Mouse (Mus musculus) small intestine, adult 2 months (tissue): Measurements from ENCODE around the gene Myl12a. TPM values are rescaled to one million over a fixed set of nuclear protein-coding genes. Genes with fewer than 3 reads are reported as not detected.
A peak's percentile ranks its signal among the peaks of the same experiment; 100 is the strongest.

Experiments used
- H3K27ac ChIP-seq: fragments of 200-500 bp; 2 replicates; pipeline ENCODE4 v1.5.1; 2012; ENCODE audit warnings: low read depth, low read length, control low read depth, inconsistent platforms; ENCODE audit not compliant: insufficient read depth
- H3K27me3 ChIP-seq: fragments of 200-500 bp; 2 replicates; pipeline ENCODE4 v1.6.1; 2012; ENCODE audit warnings: mild to moderate bottlenecking, moderate library complexity, low read length, inconsistent platforms; ENCODE audit not compliant: control insufficient read depth, insufficient read depth
- H3K36me3 ChIP-seq: fragments of 200-500 bp; 2 replicates; pipeline ENCODE4 v1.6.1; 2012; ENCODE audit warnings: mild to moderate bottlenecking, low read length, control low read depth, inconsistent platforms; ENCODE audit not compliant: control insufficient read depth, insufficient read depth
- H3K4me1 ChIP-seq: fragments of 200-500 bp; 2 replicates; pipeline ENCODE4 v1.6.1; 2012; ENCODE audit warnings: low read length, inconsistent platforms, mixed read lengths; ENCODE audit not compliant: control insufficient read depth, insufficient read depth, insufficient read length
- H3K4me3 ChIP-seq: fragments of 200-500 bp; 2 replicates; pipeline ENCODE4 v1.5.1; 2012; ENCODE audit warnings: low read depth, mild to moderate bottlenecking, control low read depth, inconsistent platforms, low read length, moderate library complexity
- CTCF ChIP-seq: fragments of 200-500 bp; IDR thresholded peaks from 2 replicates; pipeline ENCODE4 v1.5.1; 2012; ENCODE audit warnings: low read depth, mild to moderate bottlenecking, control low read depth, inconsistent platforms, low read length, moderate library complexity, mixed read lengths; ENCODE audit not compliant: insufficient replicate concordance, insufficient read length; ENCODE audit errors: extremely low read depth
- POLR2A ChIP-seq: fragments of 200-500 bp; IDR thresholded peaks from 2 replicates; pipeline ENCODE4 v1.6.1; 2012; ENCODE audit warnings: low read depth, mild to moderate bottlenecking, control low read depth, inconsistent platforms, low read length, moderate library complexity
- WGBS: fragments of 180-500 bp; shearing (Covaris S2); methylation state at CpG from one replicate; pipeline ENCODE4 v1.1.7; 2018; 5-methylcytosine and 5-hydroxymethylcytosine counted together
- polyA plus RNA-seq: library from polyadenylated mRNA; depleted of rRNA; stranded (reverse); fragments of >200 nt; gene quantifications from 2 replicates; pipeline ENCODE4 v1.2.3, GENCODE M21; 2012

Myl12a gene
- polyA plus RNA-seq, 1 experiment: 52.7 TPM

DNA sequence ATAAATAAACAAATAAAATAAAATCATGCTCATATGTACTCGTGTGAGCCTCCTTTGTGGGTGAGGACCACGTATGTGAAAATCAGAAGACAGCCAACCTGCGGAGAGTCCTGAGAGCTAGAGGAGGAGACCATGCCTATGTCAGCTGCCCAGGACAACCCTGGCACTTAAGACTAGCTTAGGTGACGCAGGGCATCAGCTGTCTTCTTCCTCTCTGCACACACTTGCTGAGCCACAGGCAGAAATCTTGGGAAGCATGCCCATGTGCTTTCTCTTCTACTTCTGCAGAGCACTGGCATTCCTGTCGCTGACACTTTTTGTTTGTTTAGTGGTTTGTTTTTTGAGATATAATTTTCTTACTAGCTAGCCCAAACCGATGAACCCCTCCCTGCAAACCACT, 7.1 kb downstream of the Myl12a start:
- Histone ChIP-seq H3K27me3 (no peaks in the 10 kb centered on the region), H3K36me3 (peaks cover 33% of the 10 kb centered on the region), H3K27ac (no peak overlapping the region), H3K4me1 (peaks cover 2% of the 10 kb centered on the region; the same call in 1 of the 2 replicates), H3K4me3 (no peak overlapping the region)
- WGBS: 83% methylated on average over 6 of the region's 6 CpGs
- TF ChIP-seq POLR2A (no peak), CTCF (no peak)

DNA sequence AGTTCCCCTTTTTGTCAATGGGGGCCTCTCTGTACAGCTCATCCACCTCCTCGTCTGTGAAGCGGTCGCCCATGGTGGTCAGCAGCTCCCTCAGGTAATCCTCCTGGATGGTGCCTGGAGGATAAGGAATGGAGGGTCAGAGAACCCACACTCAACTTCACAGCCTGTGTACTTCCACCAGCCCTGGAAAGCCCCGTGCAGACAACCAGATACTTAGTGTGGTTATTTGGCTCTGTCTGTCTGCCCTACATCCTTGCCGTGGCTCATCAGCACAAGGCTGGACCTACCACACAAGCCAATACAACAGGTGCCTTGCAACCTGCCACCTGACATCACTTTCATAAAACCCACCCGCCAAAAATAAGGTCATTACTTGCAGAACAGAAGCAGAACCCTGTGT, 8.0 kb downstream of the Myl12a start:
- Histone ChIP-seq H3K36me3 (peaks cover 32% of the 10 kb centered on the region), H3K4me1 (peaks cover 2% of the 10 kb centered on the region; the same call in 1 of the 2 replicates), H3K27ac (no peak overlapping the region), H3K4me3 (no peak overlapping the region), H3K27me3 (no peaks in the 10 kb centered on the region)
- no peak for TF ChIP-seq POLR2A
- no peak for TF ChIP-seq CTCF
- 77% methylated on average over 6 of the region's 6 CpGs for WGBS

DNA sequence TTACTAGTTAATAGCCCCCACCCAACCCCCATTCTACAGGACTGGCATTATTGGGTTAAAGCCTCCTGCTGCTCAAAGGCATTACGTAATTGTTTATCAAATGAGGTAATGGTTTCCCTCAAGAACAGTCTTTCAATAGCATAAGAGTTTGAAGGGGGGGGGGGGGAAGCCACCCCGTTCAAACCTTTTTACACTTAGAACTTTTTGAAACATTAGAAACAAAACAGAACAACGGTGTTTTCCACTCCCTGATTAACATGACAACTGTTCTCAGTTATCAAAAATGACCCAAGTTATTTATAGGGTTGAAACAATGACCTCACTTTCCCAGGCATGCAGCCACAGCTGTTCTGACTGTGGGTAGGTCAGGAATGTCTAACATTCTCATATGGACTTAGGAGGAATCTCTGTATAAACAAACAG, 9.3 kb downstream of the Myl12a start:
- WGBS: 41% methylated on average over 3 of the region's 3 CpGs
- no peak overlapping the region for H3K27ac ChIP-seq
- peaks cover 31% of the 10 kb centered on the region for H3K36me3 ChIP-seq
- peaks cover 9% of the 10 kb centered on the region; the same call in 1 of the 2 replicates for H3K4me1 ChIP-seq
- no peak for TF ChIP-seq CTCF
- TF ChIP-seq POLR2A: no peak
- no peak overlapping the region for H3K4me3 ChIP-seq
- H3K27me3 ChIP-seq: no peaks in the 10 kb centered on the region

DNA sequence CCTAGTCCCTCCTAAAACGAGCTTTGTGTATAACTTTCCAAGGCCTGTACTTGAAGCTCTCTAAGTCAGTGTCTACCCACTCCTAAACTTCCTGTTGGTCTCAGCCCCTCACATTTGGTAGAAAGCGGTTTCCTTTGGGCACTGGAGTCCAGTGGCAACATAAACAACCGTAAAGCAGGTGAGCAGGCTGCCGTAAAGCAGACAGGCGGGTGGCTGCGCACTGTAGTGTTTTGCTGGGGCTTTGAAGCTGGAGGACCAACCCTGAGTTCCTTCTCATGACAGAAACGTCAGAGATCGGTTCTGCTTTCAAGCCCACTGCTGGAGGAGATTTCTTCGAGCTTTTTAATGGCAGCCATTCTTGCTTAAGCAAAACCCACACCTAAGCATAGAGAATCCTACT, 10.0 kb downstream of the Myl12a start:
- TF ChIP-seq CTCF (no peak), POLR2A (no peak)
- Histone ChIP-seq H3K4me3 (no peak overlapping the region), H3K4me1 (peaks cover 9% of the 10 kb centered on the region; the same call in 1 of the 2 replicates), H3K27me3 (no peaks in the 10 kb centered on the region), H3K27ac (no peak overlapping the region), H3K36me3 (peaks cover 31% of the 10 kb centered on the region)
- 84% methylated on average over 9 of the region's 9 CpGs for WGBS

DNA sequence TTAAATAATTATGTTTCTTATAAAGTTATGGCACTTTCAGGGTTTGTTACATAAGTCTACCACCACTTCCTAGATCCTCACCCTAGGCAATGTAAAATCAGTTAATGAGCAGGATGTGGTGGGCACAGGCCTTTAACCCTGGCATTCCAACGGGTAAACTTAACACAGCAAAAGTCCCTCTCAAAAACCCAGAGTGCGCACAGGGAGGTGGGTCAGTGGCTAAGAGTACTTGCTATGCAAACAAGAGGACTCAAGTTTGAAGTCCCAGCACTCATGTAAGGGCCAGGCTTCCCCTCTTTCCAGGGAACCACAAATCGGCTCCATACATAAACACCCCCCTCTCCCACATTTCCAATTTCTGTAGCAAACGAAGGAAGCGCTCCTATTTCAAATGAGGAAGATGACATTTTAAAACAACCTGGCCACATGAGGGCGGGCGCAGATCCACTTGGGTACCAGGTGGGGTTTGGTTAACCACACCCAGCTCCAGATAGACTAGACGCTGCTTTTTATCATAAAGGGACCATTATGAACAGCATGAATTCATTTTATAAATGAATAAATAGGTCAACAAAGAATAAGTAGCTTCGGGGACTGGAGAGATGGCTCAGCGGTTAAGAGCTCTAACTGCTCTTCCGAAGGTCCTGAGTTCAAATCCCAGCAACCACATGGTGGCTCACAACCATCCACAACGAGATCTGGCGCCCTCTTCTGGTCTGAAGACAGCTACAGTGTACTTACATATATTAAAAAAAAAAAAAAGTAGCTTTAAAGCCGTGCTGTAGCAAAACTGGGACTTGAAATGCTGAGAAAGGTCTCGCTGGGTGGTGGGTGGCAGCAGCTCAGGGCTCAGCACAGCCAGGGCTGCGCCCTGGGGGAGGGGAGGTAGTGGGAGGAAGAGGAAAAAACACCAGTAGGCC, 10.7 kb downstream of the Myl12a start:
- Histone ChIP-seq H3K27me3 (no peaks in the 10 kb centered on the region), H3K27ac (no peak overlapping the region), H3K4me3 (no peak overlapping the region), H3K36me3 (peaks cover 31% of the 10 kb centered on the region), H3K4me1 (peaks cover 7% of the 10 kb centered on the region; the same call in 1 of the 2 replicates)
- peak; percentile 50; the same call in 1 of the 2 replicates for TF ChIP-seq CTCF
- TF ChIP-seq POLR2A: no peak
- WGBS: 80% methylated on average over 16 of the region's 16 CpGs

DNA sequence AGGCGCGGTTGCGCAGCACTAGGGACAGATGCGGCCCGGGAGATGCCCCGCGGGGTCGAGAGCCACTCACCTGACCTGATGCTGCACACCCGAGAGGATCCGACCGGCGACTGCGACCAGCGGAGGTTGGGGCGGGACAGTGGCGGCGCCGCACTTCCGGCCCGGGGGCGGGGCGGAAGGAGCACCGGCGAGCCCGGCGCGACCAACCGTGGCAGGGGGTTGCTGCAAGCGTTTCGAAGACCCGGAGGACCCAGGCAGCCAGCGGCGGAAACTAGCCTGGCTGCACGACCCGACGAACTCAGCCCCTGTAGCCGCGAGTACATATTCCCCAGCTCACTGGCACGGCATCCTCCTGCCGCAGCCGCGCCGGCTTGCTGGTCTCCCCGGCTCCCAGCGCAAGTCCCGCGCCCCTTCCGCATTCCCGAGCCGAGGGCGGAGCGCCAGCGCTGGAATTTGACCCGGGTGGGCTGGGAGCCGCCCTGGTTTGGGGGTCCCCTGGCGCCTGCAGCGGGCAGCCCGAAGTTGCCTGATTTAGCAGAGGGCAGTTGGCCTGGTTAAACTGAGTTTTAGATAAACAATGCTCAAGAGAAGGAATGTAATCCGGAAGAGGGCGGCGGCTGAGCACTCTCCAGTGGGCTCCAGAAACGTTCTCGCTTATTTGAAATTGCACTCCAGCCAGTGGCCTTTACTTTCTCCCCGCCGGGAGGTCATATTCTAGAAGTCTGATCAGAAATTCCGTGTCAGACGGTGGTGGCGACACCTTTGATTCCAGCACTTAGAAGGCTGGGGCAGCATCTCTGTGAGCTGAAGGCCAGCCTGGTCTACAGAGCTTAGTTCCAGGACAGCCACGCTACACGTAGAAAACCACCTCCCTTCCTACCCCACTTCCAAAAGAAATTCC, 12.0 kb downstream of the Myl12a start:
- Histone ChIP-seq H3K27ac (peak overlapping the region; percentile 89), H3K4me3 (peak overlapping the region; percentile 83), H3K27me3 (no peaks in the 10 kb centered on the region), H3K4me1 (peaks cover 16% of the 10 kb centered on the region; the same call in 1 of the 2 replicates), H3K36me3 (peaks cover 29% of the 10 kb centered on the region)
- TF ChIP-seq CTCF: no peak
- TF ChIP-seq POLR2A: peak; percentile 95
- under 1% methylated on average over 70 of the region's 70 CpGs for WGBS
